Mouse (Mus musculus) right cerebral cortex, postnatal 4 days (tissue): Measurements from ENCODE around the gene Inpp1.

Experiments
- DNase-seq: peaks from one replicate; pipeline ENCODE4 v3.0.0-alpha.2; 2022

Inpp1 gene

DNA sequence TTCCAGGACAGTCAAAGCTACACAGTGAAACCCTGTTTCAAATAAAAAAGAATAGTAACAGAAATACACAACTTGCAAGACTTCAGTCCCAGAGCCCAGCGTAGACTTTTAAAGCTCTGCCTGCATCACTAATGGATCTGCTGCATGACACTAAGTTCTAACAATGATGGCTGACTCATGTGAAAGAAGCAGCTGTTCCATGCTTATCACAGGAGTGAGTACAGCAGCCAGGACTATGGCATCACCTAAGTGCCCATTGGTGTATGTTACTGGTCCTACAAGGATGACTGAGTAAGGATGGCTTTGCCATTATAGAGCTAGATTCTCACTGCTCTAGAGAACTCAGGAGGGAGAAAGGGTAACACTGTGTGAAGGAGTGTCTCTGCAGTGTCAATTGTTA is 30.2 kb downstream of the Inpp1 start:
- DNase-seq = no peak

DNA sequence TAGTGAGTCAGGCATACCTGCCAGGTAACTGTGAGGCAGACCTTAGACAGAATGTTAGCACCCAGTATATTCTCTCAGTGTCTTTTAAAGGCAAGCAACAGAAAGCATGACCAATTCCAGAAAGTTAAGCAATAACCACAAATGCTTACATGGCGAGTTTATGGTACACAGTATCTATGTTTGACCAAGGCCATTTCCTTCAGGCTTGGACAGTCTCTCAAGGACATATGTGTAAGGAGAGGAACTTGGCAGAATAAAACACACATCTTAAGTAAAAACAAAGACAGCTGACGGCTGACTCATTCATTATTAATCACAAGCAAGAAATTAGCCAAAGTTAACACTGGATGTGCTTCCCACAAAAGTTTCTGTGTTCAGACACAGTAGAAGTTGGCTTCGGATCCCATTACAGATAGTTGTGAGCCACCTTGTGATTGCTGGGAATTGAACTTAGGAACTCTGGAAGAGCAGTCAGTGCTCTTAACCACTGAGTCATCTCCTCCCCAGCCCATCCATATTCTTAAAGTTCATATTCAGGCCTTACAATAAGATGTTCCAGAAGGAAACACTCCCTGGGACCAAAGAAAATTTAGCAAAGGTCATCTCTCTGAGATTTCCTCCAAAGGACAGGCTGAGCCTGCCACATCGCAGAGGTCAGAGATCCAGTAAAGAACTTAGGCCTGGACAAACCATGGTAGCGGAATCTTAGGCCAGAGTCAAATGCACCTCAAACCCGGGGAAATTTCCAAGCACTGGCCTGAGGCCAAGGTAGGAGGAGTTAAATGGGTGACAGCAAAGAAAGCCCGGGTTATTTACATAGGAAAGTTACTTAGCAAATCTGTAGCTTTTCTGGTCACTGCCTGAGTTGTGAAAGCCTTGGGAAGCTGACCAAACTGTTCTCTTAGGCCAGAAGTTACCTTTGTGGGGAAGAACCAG is 52.0 kb downstream of the Inpp1 start:
- no peak for DNase-seq

DNA sequence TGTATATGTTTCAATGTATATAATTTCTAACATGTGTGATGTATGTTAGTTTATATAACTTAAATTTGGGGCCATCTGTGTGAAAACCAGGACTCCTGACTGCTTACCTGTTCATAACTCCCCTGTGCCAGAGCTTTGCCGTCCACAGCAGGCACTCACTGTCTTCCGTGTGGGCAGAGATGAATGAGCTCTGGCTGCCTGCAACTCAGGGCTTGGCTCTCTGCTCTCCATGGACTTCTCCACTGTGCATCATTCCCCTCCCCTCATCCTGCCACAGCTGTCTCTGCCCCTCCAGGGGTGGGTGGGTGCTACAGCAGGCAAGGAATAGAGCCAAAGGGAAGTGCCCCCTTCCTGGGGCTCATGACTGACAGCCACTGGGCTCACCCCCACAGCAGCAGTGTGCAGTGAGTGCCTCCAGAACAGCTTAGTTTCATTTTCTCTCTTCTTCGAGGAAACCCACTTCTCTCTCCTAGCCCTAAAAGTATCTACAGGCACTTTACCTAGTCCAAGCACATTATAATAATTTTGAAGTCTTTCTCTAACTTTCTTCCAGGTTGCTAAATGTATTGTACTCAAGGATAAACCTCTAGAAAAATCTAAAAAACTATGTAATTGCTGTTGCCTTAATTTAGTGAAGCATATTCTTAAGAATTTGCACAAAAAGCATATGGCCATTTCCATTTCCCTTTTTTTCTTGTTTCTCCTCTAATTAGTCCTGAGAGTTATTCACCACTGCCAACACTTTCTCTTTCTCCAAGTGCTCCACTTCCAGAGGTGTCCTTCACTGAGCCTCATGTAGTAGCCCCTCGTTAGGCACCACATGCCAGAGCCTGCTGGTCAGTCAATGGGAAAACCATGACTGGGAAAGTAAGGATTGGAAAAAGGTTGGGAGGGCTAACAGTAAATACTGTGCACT is 53.3 kb downstream of the Inpp1 start:
- no peak for DNase-seq

- DNase-seq = no peak
Measured at GRCm38 (mm10) chr1:52758174-52758573, 59.3 kb downstream of the Inpp1 start.

GRCm38 (mm10) chr1:52754331-52754730 is 63.2 kb downstream of the Inpp1 start:
- no peak for DNase-seq

GRCm38 (mm10) chr1:52753828-52754227 is 63.7 kb downstream of the Inpp1 start:
- no peak for DNase-seq

DNA sequence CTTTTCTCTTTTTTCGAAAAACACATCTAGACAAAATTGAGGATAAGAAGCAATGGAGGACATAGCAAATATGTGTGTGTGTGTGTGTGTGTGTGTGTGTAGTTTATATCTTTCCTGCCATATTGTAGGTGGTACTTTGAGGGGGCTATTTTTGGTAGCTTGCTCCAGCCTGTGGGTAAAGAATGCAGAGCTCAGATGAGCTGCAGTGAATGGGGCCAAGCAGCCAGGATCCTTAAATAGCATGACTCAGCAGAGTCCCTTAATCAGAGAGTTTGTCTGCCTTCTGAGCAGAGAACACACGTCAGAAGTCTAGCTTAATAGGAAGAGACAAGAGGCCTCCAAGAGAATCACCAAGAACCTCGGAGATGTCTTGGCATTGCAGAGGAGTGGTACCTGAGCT is 64.8 kb downstream of the Inpp1 start:
- no peak for DNase-seq

DNA sequence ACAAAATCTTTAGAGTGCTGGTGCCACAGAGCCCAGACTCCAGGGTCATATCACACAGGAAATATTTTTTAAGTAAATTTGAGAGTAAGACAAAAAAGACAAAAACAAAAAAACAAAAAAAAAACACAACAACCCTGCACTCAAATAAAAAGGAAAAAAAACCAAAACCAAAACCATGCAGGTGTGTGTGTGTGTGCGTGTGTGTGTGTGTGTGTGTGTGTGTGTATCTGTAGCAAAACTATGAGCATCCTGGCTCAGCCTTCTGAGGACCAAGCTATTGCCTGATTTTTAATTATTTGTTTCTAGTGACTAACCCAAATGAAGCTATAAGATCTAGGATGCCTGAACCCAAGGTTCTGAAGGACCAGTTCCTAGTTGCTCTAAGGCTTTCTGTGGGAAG is 65.9 kb downstream of the Inpp1 start:
- DNase-seq = no peak

DNA sequence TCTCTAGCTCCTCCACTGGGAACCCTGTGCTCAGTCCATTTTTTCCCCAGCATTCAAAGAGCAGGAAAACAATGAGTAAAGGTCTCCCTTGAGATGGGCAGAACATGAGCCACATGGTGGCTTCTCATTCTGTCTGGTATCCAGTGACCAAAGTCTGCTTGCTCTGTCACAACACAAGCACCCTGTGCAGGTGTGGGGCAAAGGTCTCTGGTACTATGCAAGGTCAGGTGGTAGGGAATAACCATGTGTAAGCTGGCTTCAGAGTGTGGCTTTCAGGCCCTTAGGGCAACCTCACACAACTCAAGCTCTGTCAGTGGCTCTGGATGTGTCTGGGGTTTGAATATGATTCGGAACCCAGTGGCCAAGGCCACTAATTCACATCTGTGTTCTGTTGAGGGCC is 67.5 kb downstream of the Inpp1 start:
- no peak for DNase-seq

DNA sequence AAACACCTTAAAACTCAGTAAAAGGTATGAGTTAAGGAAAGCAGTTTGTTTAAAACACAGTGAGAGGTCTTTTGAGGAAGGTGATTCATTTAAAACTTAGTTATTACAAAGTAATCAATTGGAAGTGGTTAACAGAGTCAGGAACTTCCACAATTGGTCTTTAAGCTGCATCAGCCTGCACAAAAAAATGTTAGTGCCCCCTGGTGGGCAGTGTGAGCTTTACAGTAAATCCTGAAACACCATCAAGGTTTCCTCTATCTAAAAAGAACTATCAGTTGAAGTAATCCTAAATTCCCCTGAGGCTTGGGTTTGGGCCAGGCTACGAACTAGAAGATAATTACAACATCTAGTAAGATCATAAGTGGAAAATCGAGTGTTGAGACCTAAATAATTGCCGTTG is 69.2 kb downstream of the Inpp1 start:
- peak; percentile 79 for DNase-seq

DNA sequence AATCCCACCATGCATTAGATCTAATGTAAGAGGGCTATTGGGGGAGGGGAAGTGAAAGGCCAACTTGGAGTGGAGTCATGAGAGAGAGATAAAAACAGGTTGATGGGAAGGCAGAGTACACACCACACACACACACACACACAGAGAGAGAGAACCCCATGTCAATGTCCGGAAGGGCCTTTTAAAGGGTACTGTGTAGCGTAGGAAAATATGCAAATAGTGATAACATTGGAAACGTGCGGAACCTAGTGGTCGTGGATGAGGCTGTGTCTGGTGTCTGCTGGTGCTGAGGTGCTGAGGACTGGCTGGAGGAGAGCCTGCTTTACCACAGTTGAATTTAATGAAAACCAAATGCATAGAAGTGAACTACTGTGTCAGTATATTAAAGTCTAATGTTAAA is 74.9 kb downstream of the Inpp1 start:
- no peak for DNase-seq
